Mouse (Mus musculus) thymus, adult 2 months (tissue): ENCODE data around the gene Rapgef5. TPM values are rescaled to one million over a fixed set of nuclear protein-coding genes. Genes with fewer than 3 reads are reported as not detected.

Experiments used
- DNase-seq: peaks from one replicate; pipeline ENCODE4 v3.0.0; 2021
- H3K27ac ChIP-seq: fragments of 200-500 bp; 2 replicates; pipeline ENCODE4 v1.5.1; 2012; ENCODE audit warnings: low read length, control low read depth; ENCODE audit not compliant: control insufficient read depth, insufficient read depth
- H3K27me3 ChIP-seq: fragments of 200-500 bp; 2 replicates; pipeline ENCODE4 v1.6.1; 2012; ENCODE audit warnings: mild to moderate bottlenecking, low read length, moderate library complexity, mixed read lengths; ENCODE audit not compliant: control insufficient read depth, insufficient read depth
- H3K36me3 ChIP-seq: fragments of 200-500 bp; 2 replicates; pipeline ENCODE4 v1.6.1; 2012; ENCODE audit warnings: mild to moderate bottlenecking, low read length, moderate library complexity; ENCODE audit not compliant: control insufficient read depth, insufficient read depth
- H3K4me1 ChIP-seq: fragments of 200-500 bp; replicated peaks from 2 replicates; pipeline ENCODE4 v1.6.1; 2012; ENCODE audit warnings: low read length; ENCODE audit not compliant: control insufficient read depth, insufficient read depth
- H3K4me3 ChIP-seq: fragments of 200-500 bp; 2 replicates; pipeline ENCODE4 v1.5.1; 2012; ENCODE audit warnings: mild to moderate bottlenecking, low read length, control low read depth, moderate library complexity; ENCODE audit not compliant: control insufficient read depth, insufficient read depth
- CTCF ChIP-seq: fragments of 200-500 bp; IDR thresholded peaks from 2 replicates; pipeline ENCODE4 v1.5.1; 2012; ENCODE audit warnings: mild to moderate bottlenecking, control low read depth, low read length, moderate library complexity, borderline replicate concordance; ENCODE audit not compliant: control insufficient read depth, poor library complexity, insufficient read depth; ENCODE audit errors: extremely low read depth
- POLR2A ChIP-seq: fragments of 200-500 bp; IDR thresholded peaks from 2 replicates; pipeline ENCODE4 v1.6.1; 2012; ENCODE audit warnings: mild to moderate bottlenecking, low read length, control low read depth, moderate library complexity; ENCODE audit not compliant: control insufficient read depth, poor library complexity, insufficient read depth; ENCODE audit errors: extremely low read depth
- WGBS: fragments of 180-500 bp; shearing (Covaris S2); methylation state at CpG from one replicate; pipeline ENCODE4 v1.1.7; 2018; 5-methylcytosine and 5-hydroxymethylcytosine counted together
- polyA plus RNA-seq: library from polyadenylated mRNA; depleted of rRNA; stranded (reverse); fragments of >200 nt; gene quantifications from 2 replicates; pipeline ENCODE4 v1.2.3, GENCODE M21; 2012

Rapgef5 gene
- polyA plus RNA-seq, 1 experiment = 5.6 TPM

DNA sequence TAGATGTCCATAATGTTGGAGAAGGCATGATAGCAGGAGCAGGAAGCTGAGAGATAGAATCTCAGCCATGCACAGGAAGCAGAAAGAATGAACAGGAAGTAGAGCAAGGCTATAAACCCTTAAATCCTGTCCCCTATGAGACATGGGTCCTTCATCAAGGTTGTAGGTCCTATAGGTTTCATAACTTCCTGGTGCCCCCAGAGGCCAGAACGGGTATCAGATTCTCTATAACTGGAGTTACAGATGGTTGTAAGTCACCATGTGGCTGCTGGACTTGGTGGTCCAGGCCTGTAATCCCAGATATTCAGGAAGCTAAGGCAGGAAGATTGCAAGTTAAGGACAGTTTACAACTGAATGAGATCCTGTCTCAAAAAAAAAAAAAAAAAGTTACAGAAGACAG, 8.5 kb upstream of the Rapgef5 start:
- Histone ChIP-seq H3K4me1 (no peaks in the 10 kb centered on the region), H3K27me3 (no peaks in the 10 kb centered on the region), H3K27ac (no peak overlapping the region), H3K4me3 (no peak overlapping the region), H3K36me3 (no peaks in the 10 kb centered on the region)
- TF ChIP-seq POLR2A (no peak), CTCF (no peak)
- DNase-seq = no peak
- 53% methylated on average over 1 of the region's 1 CpGs for WGBS

DNA sequence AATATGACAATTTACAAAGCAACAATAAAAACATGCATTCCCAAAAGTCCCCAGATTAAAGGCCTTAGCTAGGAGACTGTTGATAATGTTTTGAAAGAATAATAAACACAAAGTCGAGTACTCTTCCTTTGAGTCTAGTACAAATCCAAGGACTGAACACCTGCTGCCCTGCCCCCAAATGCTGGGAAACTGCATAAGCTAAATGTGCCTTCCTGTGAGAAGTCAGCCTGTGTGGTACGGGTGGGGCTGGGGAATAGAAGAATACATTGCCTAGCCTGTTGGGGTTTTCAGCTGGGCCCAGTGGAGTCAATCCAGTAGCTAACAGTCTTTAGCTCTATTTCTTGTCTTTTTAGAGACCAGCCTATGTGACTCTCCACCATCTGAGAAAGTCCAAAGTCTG, 6.4 kb upstream of the Rapgef5 start:
- TF ChIP-seq CTCF = no peak
- no peak for TF ChIP-seq POLR2A
- Histone ChIP-seq H3K4me1 (no peaks in the 10 kb centered on the region), H3K4me3 (no peak overlapping the region), H3K36me3 (no peaks in the 10 kb centered on the region), H3K27ac (no peak overlapping the region), H3K27me3 (no peaks in the 10 kb centered on the region)
- WGBS = 64% methylated on average over 2 of the region's 2 CpGs
- DNase-seq = no peak

- Histone ChIP-seq H3K27ac (no peak overlapping the region), H3K4me1 (no peaks in the 10 kb centered on the region), H3K4me3 (no peak overlapping the region), H3K36me3 (no peaks in the 10 kb centered on the region), H3K27me3 (no peaks in the 10 kb centered on the region)
- TF ChIP-seq CTCF = no peak
- no peak for TF ChIP-seq POLR2A
- WGBS = 94% methylated on average over 3 of the region's 3 CpGs
- DNase-seq = no peak
These were observed 3.8 kb upstream of the Rapgef5 start for GRCm38 (mm10) chr12:117512468-117512867.

DNA sequence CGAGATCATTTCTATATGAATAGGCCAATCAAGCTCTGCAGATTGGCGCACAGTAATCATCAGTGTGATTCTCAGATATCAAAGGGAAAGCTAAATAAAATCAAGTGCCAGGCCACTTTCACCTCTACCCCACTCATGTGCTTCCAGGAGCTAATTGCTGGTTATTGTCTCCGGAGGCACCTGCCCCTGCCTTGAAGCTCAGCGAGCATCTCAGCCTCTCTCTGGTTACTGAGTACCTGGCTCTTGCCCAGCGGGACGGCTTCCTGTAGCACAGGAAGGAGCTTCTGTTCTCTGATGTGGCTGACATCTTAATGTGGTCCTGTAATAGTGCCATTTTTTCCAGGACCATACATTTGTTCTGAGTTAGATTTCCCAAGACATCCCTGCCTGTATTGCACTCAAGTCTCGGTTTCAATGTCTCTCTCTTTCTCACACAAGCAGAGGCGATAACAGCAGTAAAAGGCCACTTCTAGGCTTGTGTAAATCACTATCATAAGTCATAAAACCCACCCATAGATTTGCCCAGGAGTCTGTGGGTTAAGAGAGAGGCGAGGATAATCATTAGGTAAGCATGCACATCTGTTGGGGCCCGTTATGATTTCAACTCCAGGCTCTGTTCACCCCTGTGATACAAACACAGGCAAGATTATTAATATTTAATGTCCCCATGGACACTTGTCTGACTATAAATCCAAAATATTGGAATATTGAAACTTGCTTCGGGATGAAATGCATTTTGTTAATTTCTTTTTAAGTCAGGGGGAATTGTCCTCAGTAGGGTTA, 2.9 kb upstream of the Rapgef5 start:
- TF ChIP-seq CTCF = no peak
- no peak for TF ChIP-seq POLR2A
- 81% methylated on average over 11 of the region's 11 CpGs for WGBS
- no peaks in the 10 kb centered on the region for H3K27me3 ChIP-seq
- H3K27ac ChIP-seq = no peak overlapping the region
- H3K4me1 ChIP-seq = no peaks in the 10 kb centered on the region
- H3K4me3 ChIP-seq = no peak overlapping the region
- DNase-seq = no peak
- H3K36me3 ChIP-seq = no peaks in the 10 kb centered on the region

- no peak for DNase-seq
- no peak overlapping the region for H3K4me3 ChIP-seq
- no peak for TF ChIP-seq POLR2A
- TF ChIP-seq CTCF = no peak
- WGBS = 53% methylated on average over 14 of the region's 14 CpGs
- H3K27ac ChIP-seq = no peak overlapping the region
- no peaks in the 10 kb centered on the region for H3K4me1 ChIP-seq
- no peaks in the 10 kb centered on the region for H3K36me3 ChIP-seq
- H3K27me3 ChIP-seq = no peaks in the 10 kb centered on the region
These were observed 1.1 kb downstream of the Rapgef5 start for GRCm38 (mm10) chr12:117517275-117517936.

DNA sequence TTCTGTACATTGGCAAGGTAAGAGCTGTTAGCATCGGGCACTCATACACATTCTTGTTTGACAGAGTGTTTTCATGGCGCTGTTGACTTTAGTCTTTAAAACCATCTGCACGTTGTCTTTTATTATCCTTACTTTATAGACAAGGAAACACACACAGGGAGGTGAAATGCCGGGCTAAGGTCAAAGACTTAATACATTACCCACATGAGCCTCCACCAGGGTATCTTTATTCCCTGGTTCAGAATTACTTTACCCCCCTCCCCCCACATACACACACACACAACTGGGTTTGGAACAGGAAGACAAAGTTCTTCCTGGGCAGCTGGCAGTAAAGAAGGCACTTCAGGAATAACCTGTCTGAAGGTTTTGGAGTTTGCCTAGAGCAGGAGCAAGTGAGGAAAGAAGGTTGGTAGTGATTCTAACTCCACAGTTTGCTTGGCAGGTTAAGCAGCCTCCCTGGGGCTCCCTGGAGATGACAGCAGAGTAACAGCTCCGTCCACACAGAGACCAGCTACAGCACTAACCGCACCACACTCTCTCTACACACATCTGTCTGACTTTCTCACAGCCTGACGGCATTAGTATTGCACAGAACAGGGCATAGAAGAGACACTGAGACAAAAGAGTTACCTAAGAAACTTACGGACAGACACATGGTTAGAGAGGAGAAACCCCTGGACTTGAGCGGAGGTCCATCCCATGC, 8.2 kb downstream of the Rapgef5 start:
- no peak for TF ChIP-seq POLR2A
- no peak for TF ChIP-seq CTCF
- DNase-seq = no peak
- Histone ChIP-seq H3K36me3 (no peaks in the 10 kb centered on the region), H3K4me1 (no peaks in the 10 kb centered on the region), H3K27me3 (no peaks in the 10 kb centered on the region), H3K27ac (no peak overlapping the region), H3K4me3 (no peak overlapping the region)
- WGBS = 95% methylated on average over 9 of the region's 9 CpGs
